Mouse (Mus musculus): Measurements from ENCODE around the gene Cdk14.
"Not testable (repeated sequence)": the region's sequence is repeated elsewhere in the genome, so short reads cannot be mapped to it uniquely, and the experiment has no call there.

The Cdk14 gene

GRCm38 (mm10) chr5:4917743-4918142 lies 502.4 kb downstream of the Cdk14 start:
- DNase-seq (ENCODE audit: extremely low spot score, low spot score) = no peak

DNA sequence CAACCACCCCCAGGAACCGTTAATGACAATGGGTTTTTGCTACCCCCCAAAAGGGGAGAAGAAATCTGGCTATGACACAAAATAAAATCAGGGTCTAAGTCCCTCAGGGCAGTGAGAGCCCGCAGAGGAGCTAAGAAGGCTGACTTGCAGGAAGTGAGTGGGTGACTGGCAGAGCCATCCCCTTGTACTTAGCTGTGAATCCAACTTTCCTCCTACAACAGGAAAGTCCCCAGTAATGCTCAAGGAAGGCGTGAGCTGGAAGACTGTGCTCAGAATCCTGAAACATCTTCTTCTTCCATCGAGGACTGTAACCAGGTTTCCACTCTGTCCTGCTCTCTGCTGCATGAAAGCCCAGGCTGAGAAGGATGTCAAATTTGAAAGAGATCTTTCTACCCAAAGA lies 502.8 kb downstream of the Cdk14 start:
- DNase-seq (ENCODE audit: extremely low spot score, low spot score) = no peak

DNA sequence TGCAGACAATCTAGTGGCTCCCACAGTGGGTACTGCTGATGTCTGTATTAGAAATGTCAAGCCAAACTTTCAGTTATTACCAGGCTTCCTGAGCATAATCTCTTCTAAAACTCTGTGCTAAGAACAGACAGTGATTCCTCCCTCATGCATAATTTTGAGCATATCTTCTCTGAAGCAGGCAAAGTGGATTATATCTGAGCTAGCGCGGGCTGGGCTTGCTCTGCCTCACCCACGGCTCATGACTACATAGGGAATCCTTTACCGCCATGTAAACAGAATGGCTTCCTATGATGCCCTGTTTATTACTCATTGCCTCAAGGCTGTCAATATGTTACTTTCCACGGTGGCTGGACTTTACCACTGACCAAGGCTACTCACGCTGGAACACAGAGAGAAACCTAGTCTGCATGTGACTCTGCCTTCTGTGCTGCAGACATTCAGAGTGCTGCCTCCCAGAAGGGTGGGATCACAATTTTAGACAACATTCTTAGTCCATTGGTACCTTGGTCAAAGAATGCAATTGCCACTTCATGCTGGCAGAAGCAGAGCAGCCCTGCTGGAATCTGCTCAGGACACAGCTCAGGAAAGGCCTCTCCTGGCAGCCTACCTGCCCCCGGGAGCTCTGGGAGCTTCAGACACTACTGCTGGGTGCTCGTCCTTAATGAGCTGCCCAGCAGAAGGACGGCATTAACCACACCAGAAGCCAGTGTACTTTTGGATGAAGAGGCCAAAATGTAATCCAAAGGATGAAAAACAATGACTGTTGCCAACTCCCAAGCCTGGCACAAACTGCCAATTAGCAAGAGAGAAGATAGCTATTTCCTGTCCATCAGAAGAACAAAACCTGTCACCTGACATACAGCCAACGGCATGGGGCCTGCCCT lies 503.5 kb downstream of the Cdk14 start:
- no peak for DNase-seq (ENCODE audit: extremely low spot score, low spot score)

DNA sequence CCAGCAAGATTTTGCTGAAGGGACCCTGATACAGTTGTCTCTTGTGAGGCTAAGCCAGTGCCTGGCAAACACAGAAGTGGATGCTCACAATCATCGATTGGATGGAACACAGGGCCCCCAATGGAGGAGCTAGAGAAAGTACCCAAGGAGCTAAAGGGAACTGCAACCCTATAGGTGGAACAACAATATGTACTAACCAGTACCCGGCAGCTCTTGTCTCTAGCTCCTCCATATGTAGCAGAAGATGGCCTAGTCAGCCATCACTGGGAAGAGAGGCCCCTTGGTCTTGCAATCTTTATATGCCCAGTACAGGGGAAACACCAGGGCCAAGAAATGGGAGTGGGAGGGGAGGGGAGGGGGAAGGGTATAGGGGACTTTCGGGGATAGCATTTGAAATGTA lies 515.2 kb downstream of the Cdk14 start:
- DNase-seq (ENCODE audit: extremely low spot score, low spot score) = not testable (repeated sequence)

- DNase-seq (ENCODE audit: extremely low spot score, low spot score) = no peak
Observed at GRCm38 (mm10) chr5:4898241-4898640, 521.9 kb downstream of the Cdk14 start.

- no peak for DNase-seq (ENCODE audit: extremely low spot score, low spot score)
Observed at GRCm38 (mm10) chr5:4894988-4895387, 525.1 kb downstream of the Cdk14 start.

DNA sequence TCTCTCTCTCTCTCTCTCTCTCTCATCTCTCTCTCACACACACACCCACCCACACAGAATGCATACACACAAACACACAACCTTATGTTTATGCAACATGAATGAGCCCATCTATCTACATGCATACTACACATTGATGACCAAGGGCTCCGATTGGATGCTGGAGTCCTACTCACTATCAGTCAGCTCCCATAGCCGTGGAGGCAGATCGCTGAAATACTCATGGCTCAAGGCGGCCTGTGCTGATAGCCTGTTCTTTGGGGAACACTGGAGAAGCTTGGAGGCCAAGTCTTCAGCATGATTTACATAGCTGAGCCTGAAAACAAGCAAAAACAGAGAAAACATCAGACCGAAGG lies 526.3 kb downstream of the Cdk14 start:
- DNase-seq (ENCODE audit: extremely low spot score, low spot score) = no peak

DNA sequence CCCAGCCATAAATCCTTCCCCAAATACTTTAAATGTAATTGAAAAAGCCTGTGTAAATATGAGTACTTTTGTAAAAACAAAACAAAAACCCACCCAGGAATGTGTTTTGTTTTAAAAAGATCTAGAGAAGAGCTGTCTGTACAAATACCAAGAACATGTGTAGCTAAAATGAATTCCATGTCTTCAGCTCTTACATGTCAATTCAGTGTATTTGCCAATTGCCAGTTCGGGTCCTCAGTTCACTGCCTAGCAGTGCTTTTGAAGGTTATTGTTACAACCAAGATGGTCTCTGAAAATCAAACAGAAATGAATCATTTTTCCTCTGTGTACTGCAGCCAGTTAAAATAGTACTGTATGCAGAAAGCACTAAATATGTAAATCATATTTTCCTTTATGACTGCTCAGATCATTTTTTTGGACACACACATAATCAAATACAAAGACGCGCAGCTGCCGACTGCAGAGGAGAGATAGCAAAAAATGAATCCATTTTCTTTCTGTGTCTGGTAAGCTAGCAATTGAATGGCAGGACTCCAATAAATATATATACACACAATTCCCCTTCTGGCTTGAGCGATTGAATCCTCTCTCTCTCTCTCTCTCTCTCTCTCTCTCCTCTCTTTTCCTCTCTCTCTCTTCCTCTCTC lies 526.8 kb downstream of the Cdk14 start:
- DNase-seq (ENCODE audit: extremely low spot score, low spot score) = no peak

DNA sequence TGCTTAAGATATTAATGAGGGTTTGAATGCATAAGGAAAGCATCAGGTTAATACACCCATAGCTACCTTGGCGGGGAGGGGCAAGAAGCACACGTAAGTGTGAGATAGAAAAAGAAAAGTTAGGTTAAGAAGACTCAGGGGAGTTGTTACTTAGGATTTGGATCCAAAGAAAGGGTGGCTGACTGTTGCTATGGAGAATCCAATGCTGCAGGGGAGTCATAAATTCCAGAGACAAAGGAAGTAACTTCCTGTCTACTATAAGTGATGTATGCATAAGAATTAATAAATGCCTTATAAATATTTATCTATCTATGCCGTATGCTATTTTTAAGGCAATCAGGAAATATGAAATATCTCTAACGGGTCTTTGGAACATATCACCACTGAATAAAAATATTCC lies 527.4 kb downstream of the Cdk14 start:
- DNase-seq (ENCODE audit: extremely low spot score, low spot score) = no peak

GRCm38 (mm10) chr5:4891862-4892704 lies 528.0 kb downstream of the Cdk14 start:
- no peak for DNase-seq (ENCODE audit: extremely low spot score, low spot score)

DNA sequence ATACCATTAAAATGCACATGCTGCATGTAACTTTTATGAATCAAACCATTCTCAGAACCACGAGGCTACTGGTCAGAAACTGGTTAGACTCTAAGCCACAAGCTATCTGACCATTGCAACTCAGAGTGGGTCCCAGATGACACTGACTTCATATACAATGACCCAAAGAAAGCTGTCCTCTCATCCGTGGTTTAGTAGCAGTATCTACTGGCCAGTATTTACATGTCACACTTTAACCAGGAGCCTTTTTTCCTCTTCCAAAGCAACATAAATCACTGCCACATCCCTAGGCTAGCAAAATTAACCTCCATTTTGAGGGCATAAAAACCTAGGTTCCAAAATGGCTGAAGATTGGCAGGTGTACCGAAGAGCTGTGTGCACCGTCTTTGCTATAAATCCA lies 533.0 kb downstream of the Cdk14 start:
- DNase-seq (ENCODE audit: extremely low spot score, low spot score) = no peak

DNA sequence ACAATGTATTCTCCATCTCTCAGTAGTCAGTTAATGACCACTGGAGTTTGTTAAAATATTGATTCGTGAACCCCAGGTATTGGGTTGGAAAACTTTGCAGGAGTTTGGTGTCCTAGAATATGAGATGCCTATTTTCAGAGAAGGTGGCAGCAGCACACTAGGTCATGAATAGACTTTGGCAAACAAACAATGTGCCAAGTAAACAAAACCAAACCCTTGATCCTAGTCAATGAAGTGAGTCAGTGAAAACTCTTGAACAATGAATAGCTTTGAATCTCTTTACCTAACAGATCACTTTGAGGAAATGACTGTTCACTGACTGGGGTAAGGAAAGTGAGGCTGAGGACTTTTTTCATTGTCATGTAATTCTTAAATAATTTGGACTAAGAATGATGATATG lies 537.3 kb downstream of the Cdk14 start:
- DNase-seq (ENCODE audit: extremely low spot score, low spot score) = no peak

GRCm38 (mm10) chr5:4880331-4880730 lies 539.8 kb downstream of the Cdk14 start:
- DNase-seq (ENCODE audit: extremely low spot score, low spot score) = no peak

- no peak for DNase-seq (ENCODE audit: extremely low spot score, low spot score)
Observed at GRCm38 (mm10) chr5:4878934-4879333, 541.2 kb downstream of the Cdk14 start.

DNA sequence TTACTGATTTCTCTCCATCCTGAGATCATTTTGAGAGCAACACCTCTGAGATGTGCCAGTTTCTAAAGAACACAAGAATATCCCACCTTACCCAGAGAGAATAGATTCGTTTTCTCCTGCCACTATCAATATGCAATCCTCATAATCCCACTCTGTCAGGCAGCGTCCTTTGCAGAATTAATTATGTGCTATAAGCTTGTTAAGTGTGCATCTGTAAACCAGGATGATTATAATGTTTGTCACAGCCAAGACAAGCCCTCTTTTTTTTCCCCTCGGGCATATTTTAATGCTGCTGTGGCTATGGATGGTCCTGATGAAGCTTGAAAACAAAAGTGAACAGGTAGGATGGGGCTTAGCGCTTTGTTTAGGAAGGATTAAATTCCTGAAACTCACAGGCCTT lies 542.5 kb downstream of the Cdk14 start:
- no peak for DNase-seq (ENCODE audit: extremely low spot score, low spot score)

GRCm38 (mm10) chr5:4877131-4877631 lies 542.9 kb downstream of the Cdk14 start:
- DNase-seq (ENCODE audit: extremely low spot score, low spot score) = no peak

DNA sequence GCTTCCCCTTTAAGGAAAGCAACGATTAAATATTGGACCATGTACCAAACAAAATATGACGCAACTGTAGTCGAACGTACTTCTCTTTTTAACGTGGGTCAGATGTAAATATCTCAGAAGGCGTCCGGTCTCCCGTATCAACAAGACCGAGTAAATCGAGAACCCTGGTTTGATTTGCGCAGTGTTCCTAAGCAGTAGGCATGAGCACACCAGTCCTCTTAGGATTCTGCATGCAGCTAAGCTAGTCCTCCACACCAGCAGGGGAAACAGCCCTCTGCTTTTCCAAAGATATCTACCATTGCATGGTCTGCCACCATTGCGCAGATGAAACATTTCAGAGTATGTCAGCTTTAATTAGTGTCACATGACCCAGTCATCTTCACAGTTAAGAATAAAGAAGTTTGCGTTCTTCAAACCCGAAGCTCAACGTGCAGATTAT lies 543.4 kb downstream of the Cdk14 start:
- DNase-seq (ENCODE audit: extremely low spot score, low spot score) = no peak

DNA sequence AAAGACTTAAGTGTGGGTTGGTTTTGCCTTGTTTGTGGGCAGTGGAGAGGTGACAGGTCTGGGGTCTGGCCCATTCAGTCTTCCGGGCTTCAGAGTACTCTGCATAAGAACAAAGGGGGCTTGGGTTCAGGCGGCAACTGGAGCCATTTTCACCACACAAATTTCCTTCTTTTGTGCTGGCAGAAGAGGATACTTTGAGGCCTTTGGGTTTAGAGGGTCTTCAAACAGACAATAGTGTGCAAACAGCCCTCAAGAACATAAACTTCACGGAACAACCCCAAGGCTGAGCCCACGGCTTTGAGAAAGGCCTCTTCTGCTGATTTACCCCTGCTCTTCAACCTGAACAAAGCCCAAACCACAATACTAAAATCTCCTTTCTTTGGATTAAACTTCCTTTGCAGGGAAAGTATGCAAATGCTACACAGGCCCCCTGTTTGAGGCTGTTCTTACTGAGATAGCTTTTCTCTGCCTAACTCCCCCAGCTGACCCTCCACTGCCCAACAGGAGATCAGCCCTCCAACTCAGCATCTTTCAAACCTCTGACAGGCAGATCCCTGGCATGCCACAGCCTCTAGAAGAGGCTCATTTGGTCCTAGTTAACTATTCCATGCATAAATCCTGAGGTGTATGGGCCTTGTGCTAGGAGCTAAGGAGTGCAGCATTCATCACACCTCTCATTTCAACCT lies 549.9 kb downstream of the Cdk14 start:
- no peak for DNase-seq (ENCODE audit: extremely low spot score, low spot score)

DNA sequence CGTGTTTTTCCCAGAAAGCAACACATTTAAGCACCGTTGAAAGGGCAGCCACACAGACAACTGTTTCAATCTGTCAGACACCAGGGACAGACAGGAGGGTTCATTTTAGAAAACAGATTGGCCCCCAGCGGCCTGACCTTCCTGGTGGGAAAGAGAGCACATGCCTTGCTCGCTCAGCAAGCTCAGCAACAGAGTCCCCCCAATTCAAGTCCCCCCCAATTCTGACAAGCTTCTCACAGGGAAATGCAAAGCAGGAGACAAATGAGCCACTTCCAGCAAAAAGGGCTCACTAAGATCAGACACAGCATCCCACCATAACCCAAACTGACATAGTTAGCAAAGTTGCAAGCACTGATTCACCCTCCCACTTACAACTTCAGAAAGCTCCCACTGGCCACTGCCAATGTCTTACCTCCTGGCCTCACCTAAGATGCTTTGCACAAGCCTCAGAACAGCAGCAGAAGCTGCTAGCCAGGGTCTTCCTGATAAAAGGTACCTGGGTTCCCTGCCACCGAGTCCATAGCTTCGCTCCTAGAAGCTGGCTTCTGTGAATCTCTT lies 551.5 kb downstream of the Cdk14 start:
- no peak for DNase-seq (ENCODE audit: extremely low spot score, low spot score)

DNA sequence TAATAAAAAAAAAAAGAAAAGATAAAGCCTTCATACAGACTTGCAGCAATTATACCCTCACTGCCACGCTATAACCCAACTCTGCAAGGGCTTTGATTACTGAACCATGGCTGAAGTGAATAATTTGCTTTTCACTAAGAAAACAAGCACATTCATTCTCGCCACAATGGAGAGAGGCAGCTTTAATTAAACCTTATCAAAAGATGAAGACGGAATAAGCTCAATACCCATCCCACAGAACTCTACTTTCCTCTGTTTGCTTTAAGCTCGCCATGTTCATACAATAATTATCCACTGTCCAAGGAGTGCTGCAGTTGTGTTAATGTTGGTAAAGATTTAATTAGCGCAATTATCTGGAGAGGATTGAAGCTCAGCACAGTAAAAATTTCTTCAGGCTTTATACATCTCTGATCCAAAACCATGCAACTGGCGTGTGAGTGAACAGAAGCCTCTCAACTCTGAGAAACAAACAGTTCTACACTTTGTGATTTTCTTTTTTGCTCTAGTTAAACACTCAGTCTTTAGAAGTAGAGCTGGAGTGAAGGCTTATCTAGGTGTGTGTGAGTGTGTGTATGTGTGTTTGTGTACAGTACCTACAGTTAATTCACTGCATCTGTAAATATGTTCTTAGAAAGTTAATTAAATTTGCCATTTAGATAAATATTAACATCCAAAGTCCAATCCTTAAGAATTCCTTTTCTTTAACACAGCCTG lies 552.1 kb downstream of the Cdk14 start:
- no peak for DNase-seq (ENCODE audit: extremely low spot score, low spot score)

All from neural tube, embryonic 10.5 days (tissue).